15 mouse cellular contexts compared by ENCODE assay signal in the genomic region with DNA sequence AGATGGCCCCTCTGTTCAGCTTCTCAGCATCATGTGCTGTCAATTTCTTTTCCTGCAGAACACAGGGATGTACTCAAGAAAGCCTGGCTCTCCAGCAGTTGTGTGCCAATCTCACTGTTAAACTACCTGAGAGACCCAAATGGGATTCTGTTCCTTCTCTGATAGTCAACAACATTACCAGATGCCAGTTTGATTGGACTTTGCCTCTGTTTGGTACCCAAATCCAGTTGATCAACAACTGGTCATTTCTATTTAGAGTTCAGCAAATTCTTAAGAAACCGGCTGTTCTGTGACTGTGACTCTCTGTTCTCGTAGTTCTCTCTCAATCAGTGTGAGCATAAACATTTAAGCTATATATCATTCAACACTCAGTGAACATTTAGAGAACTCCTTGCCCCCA.
"Had no signal": no experiment of that assay in that cellular context is flagged by ENCODE, and none has a peak within 500 bp of the region (broad histone marks: within the 10 kb centered on the region; RNA-seq: fewer than 3 reads in every experiment).

No protein-coding gene starts in this region.

- H3K27me3 ChIP-seq: neural tube, embryonic 15.5 days; stomach, embryonic 15.5 days had no signal

- H3K4me3 ChIP-seq: neural tube, embryonic 15.5 days; stomach, embryonic 15.5 days had no signal

- H3K36me3 ChIP-seq: neural tube, embryonic 15.5 days; stomach, embryonic 15.5 days had no signal

- H3K4me2 ChIP-seq: neural tube, embryonic 15.5 days; stomach, embryonic 15.5 days had no signal

- H3K27ac ChIP-seq: neural tube, embryonic 15.5 days; stomach, embryonic 15.5 days; stomach, postnatal 0 days had no signal

- DNase-seq: retina, postnatal 1 day; right cerebral cortex, adult 18-20 months; right cerebral cortex, postnatal 14 days; right cerebral cortex, postnatal 25 days; right cerebral cortex, postnatal 4 days; spleen, adult 18-20 months; thymus, adult 18-20 months; thymus, adult 2 months; thymus, postnatal 14 days; thymus, postnatal 25 days; thymus, postnatal 36 days; thymus, postnatal 4 days had no signal

- H3K4me1 ChIP-seq: neural tube, embryonic 15.5 days; stomach, embryonic 15.5 days had no signal

- H3K9me3 ChIP-seq: neural tube, embryonic 15.5 days; stomach, embryonic 15.5 days had no signal

- H3K9ac ChIP-seq: neural tube, embryonic 15.5 days; stomach, embryonic 15.5 days had no signal
